Mouse (Mus musculus): ENCODE measurements around the gene Xpo5.

The Xpo5 gene

GRCm38 (mm10) chr17:46202421-46203071 lies at the start of gene Xpo5, which contains the start of gene Polh:
Gene Xpo5, plus strand, starts transcription at chr17:46202782.
Gene Polh, minus strand, starts transcription at chr17:46202645.
- peak; percentile 94 to 95 for DNase-seq (ENCODE audit: low spot score in 2 of 2)

- DNase-seq (ENCODE audit: low spot score in 2 of 2) = peak; percentile 93 to 94
Measured at GRCm38 (mm10) chr17:46152847-46153782, 49.5 kb upstream of the Xpo5 start, which contains the start of gene Mad2l1bp. Gene Mad2l1bp, minus strand, starts transcription at chr17:46153553.

DNA sequence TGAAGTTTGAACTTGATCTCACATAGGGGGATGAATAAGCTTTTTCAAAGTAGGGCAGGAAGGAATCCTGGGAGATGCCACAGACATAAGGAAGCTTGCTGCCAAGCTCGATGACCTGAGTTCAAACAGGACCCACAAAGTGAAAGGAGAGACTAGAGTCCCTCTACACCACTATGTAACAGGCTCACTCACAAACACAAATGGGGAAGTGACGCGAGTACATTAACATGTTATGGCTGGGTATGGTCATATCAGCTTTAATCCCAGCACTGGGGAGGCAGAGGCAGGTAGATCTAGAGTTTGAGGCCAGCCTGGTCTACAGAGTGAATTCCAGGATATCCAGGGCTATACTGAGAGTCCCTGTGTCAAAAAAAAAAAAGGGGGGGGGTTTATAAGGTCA lies 48.2 kb upstream of the Xpo5 start:
- DNase-seq (ENCODE audit: low spot score in 2 of 2) = no peak

DNA sequence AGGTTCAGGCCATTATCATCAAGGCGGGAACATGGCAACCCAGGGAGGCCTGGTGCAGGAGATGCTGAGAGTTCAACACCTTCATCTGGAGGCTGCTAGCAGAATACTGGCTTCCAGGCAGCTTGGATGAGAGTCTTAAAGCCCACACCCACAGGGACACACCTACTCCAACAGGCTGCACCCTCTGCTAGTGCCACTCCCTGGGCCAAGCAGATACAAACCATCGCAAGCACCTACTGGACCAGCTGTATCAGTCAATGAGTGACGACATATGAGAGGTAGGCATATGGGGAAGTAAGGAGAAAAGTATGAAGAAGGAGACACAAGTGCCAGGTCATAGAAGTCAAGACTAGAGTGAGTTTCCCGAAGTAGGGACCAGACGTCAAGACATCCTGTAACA lies 45.9 kb upstream of the Xpo5 start:
- no peak for DNase-seq (ENCODE audit: low spot score in 2 of 2)

- no peak for DNase-seq (ENCODE audit: low spot score in 2 of 2)
Measured at GRCm38 (mm10) chr17:46157131-46157530, 45.5 kb upstream of the Xpo5 start.

DNA sequence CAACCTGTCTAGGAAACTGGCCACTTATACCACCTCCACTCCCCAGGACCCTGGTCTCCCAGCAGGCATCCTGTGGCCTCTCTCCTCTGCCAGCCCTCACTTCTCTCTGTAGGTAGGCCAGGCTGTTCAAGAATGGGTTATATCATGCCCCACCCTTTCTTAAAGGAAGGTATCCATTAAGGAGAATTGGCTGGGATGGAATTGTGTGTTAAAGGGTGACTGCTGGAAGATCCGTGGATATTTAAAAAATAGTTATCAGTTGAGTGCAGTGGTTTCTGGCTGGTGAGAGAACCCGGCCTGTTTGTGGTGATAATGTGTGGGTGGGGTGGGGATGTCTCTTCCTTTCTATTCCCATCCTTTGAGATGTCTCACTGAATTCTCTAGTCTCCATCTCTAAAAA lies 43.3 kb upstream of the Xpo5 start:
- no peak for DNase-seq (ENCODE audit: low spot score in 2 of 2)

DNA sequence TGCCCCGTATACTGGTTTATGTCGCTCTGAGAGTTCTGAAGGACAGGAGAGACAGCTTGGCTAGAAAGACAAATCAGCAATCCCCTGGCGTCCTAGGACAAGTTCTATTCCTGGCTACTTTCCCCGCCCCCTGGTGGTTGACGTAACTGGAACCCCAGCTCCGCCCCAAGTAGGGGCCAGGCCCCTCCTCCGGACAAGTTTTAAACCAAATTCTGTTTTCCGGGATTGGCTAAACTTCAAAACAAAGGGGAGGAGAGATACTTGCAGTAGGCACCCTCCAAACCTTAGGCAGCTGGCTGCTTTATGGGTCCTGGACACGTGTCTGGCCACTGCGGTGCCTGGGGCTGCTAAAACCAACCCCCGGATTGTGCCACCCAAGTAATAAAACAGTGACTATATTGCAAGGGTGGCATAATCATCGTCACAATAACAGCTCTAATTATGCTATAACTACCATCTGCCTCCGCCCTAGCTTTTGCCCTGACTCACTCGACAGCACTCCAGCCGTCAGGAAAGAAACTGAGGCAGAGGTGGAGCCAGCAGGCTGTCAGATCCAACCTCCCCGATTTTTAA lies 42.4 kb upstream of the Xpo5 start:
- DNase-seq (ENCODE audit: low spot score in 2 of 2) = peak; percentile 90 to 91

- peak; percentile 98 to 99 for DNase-seq (ENCODE audit: low spot score in 2 of 2)
Measured at GRCm38 (mm10) chr17:46160686-46161085, 41.9 kb upstream of the Xpo5 start, which contains the start of gene Gtpbp2. Gene Gtpbp2, plus strand, starts transcription at chr17:46161032.

- peak in 1 of 2 experiments; percentile 64 for DNase-seq (ENCODE audit: low spot score in 2 of 2)
Measured at GRCm38 (mm10) chr17:46161179-46161578, 41.4 kb upstream of the Xpo5 start.

- DNase-seq (ENCODE audit: low spot score in 2 of 2) = no peak
Measured at GRCm38 (mm10) chr17:46161710-46162109, 40.9 kb upstream of the Xpo5 start.

GRCm38 (mm10) chr17:46162551-46162950 lies 40.0 kb upstream of the Xpo5 start:
- DNase-seq (ENCODE audit: low spot score in 2 of 2) = no peak

DNA sequence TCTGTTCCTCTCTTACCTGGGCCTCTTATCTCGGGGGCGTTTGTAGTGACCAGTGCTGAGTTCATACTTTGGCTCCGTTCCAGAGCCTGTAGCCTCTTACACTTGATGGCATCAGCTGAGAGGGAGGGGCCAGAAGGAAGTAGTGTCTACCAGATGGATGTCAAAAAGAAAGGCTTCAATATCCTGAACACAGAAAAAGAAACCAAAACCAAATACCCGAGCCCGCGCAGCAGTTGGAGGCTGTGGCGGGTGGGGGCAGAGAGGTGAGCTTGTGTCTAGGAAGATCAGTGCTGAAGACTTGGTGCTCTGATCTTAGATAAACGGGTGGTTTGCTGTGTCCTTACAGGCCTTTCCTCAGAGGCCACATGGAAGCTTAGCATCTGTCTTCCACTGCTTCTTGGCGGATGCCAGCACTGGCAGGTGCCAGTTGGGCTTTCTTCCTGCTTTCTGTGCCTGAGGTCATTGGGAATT lies 39.6 kb upstream of the Xpo5 start:
- no peak for DNase-seq (ENCODE audit: low spot score in 2 of 2)

DNA sequence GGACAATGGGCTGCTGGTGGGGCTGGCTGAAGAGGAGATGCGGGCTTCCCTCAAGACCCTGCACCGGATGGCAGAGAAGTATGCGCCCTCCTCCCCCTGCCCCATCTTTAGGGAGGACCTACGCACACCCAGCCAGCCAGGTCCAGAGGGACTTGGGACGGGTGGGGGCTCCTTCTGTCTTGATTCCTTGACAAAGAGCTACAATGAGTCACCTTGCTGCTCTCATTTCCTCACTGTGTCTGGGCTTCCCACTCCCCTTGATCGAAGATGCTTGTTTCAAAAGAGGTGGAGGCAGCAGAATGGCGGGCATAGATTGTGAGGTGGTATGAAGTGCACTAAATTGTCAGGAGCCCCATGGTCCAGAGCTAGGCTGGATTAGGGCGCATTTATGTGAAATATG lies 38.3 kb upstream of the Xpo5 start:
- no peak for DNase-seq (ENCODE audit: low spot score in 2 of 2)

DNA sequence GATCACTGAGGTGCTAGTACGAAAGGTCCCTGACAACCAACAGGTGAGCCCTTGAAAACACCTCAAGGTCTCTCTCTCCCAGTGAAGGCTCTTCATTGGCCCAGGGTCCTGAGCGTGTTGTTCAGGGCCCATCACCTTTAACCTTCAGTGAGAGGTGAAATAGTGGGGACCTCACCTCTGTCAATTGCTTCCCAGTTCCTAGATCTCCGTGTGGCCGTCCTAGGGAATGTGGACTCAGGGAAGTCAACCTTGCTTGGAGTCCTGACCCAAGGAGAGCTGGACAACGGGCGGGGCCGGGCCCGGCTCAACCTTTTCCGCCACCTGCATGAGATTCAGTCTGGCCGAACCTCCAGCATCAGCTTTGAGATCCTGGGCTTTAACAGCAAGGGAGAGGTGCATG lies 37.8 kb upstream of the Xpo5 start:
- no peak for DNase-seq (ENCODE audit: low spot score in 2 of 2)

- no peak for DNase-seq (ENCODE audit: low spot score in 2 of 2)
Measured at GRCm38 (mm10) chr17:46165460-46165859, 37.1 kb upstream of the Xpo5 start.

- no peak for DNase-seq (ENCODE audit: low spot score in 2 of 2)
Measured at GRCm38 (mm10) chr17:46166270-46166669, 36.3 kb upstream of the Xpo5 start.

DNA sequence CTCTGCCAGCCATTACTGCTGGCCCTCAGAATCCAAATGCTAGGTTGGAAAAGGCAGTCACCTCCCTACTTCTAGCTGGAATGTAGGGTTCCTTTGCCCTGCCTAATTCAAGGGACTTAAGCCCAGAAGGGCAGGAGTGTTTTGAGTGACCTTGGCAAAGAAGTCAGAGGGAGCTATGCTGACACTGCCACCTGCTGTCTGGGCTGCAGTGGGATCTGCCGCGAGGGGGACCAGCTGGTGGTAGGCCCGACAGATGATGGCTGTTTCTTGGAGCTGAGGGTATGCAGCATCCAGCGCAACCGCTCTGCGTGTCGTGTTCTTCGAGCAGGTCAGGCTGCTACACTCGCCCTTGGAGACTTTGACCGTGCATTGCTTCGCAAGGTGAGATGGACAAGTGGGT lies 35.6 kb upstream of the Xpo5 start:
- no peak for DNase-seq (ENCODE audit: low spot score in 2 of 2)

- no peak for DNase-seq (ENCODE audit: low spot score in 2 of 2)
Measured at GRCm38 (mm10) chr17:46168318-46168717, 34.3 kb upstream of the Xpo5 start.

GRCm38 (mm10) chr17:46168768-46169167 lies 33.8 kb upstream of the Xpo5 start:
- DNase-seq (ENCODE audit: low spot score in 2 of 2) = no peak

GRCm38 (mm10) chr17:46170538-46170937 lies 32.0 kb upstream of the Xpo5 start:
- DNase-seq (ENCODE audit: low spot score in 2 of 2) = no peak

GRCm38 (mm10) chr17:46182273-46182672 lies 20.3 kb upstream of the Xpo5 start:
- no peak for DNase-seq (ENCODE audit: low spot score in 2 of 2)

DNA sequence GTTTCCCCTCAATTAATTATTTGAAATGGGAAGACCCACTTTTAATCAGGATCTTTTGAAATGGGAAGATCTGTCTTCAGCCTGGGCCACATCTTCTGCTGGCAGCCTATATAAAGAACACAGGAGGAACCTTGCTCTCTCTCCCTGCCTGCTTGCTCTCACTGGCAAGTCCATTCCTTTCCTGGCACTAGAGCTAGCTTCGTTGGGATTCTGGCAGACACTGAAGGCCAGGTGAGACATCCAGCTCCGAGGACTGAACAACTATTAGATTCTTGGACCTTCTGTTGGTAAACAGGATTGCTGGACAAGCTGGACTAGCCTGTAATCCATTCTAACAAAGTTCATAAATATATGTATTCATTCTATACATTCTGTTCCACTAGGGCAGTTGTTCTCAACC lies 13.8 kb upstream of the Xpo5 start:
- no peak for DNase-seq (ENCODE audit: low spot score in 2 of 2)

Data from right cerebral cortex, postnatal 10 days (tissue).